Mouse (Mus musculus) cerebellum, adult 9-11 months (tissue): ENCODE data around the gene Ambp.

Experiments
- DNase-seq: peaks from one replicate; pipeline ENCODE4 v3.0.0; 2022

Ambp gene

DNA sequence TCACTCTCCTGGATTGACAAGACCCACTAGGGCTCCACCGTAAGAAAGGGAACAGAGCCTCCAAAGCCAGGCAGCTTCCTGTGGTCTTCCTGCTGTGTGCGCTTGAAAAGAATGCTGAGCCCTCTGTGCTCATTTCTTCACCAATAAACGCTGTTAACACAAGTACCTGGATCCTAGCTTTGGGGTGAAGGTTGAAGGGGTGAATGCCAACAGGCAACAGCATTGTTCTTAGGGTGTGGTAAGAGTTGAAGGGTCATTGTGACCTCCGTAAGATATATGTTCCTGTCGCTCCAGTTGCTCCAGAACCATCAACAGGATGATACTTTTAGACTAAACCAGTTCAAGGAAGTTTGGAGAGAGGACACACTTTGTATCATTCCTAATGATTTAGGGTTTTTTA lies at the start of gene Ambp:
TSS of gene Ambp (minus strand) at position 101 of the 400 bp plus-strand sequence.
- DNase-seq, result no peak

GRCm38 (mm10) chr4:63203874-63204273 lies 49.3 kb upstream of the Ambp start:
- DNase-seq, result no peak

GRCm38 (mm10) chr4:63199366-63199765 lies 44.8 kb upstream of the Ambp start:
- no peak for DNase-seq

- DNase-seq, result no peak
These were observed 39.8 kb upstream of the Ambp start for GRCm38 (mm10) chr4:63194366-63194765.

DNA sequence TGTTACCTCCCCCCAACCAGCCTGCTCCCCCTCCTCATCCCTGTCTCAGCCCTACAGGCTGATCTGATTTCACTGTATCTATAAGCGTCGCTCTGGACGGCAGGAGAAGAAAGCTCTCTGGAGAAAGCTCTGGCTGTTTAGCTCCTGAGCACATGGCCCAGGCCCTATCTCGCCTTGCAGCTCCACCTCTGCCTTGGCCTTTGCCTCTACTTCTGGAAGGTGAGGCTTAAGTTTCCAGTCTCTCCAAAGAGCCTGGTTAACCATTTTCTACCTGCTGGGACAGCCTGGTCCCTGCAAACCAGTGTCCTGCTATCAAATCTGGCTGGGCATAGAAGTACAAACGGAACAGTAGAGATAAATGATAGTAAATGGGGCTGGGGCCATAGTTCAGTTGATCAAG lies 37.0 kb upstream of the Ambp start:
- no peak for DNase-seq

- DNase-seq, result no peak
These were observed 31.8 kb upstream of the Ambp start for GRCm38 (mm10) chr4:63186281-63186870.

- peak; percentile 43 for DNase-seq
These were observed 27.0 kb upstream of the Ambp start for GRCm38 (mm10) chr4:63181556-63181955.

- DNase-seq, result no peak
These were observed 17.5 kb upstream of the Ambp start, which contains the start of gene Kif12 for GRCm38 (mm10) chr4:63171969-63172685. Kif12 (minus strand) TSS chr4:63172131.

DNA sequence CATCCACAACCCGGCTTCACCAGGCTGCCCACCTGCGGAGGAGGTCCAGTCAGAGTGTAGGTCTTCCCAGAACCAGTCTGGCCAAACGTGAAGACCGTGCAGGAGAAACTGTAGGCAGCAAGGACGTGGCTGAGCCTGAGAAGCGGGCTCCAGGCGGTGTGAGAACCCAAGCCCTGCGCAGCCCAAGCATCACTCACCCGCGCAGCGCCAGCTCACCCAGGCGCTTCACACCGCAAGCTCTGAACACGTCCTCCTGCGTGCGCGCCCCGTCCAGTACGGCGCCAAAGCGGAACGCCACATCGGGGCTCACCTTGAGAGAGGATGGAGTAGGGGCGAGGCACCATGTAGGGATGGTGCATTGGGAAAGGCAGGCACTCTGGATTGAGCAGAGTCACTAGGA lies 16.5 kb upstream of the Ambp start:
- DNase-seq, result no peak

DNA sequence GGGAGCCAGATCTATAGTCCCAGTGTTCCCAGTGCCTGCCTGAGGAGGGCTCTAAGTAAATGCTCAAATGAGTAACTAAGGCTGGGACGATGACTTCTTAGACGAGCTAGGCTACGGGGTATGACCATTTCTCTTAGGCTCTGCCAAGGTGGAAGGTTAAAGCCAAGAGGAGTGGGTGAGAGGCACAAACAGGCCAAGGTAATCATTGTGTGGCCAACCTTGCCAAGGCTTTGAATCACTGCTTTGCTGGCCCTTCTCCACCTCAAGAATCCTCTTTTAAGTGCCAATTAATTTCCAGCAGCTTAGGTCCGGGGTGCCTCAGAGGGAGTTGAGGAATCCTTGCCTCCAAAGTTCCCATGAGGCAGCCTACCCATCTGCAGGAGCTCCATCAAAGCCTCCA lies 15.5 kb upstream of the Ambp start:
- DNase-seq, result no peak

- no peak for DNase-seq
These were observed 11.7 kb upstream of the Ambp start for GRCm38 (mm10) chr4:63166323-63166722.

DNA sequence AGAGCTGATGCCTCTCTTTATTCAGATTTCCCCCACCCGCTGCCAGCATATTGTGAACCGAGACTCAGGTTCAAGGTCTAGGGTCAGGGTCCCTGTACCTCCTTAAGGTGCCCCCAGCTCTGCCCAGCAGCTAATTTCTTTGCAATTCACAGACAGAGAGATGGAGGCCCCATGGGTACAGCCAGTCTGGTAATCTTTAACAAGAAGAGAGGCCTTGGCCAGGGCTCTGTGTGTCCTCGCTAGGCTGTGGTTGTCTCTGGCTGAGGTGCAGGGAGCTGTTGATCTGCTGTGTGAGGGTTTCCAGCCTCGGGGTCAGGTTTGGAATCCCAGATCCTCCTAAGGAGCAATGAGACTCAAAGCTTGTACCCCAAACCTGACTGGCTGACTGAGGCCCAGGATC lies 11.0 kb upstream of the Ambp start:
- no peak for DNase-seq

GRCm38 (mm10) chr4:63158961-63159592 lies 4.5 kb upstream of the Ambp start:
- peak; percentile 56 for DNase-seq

- DNase-seq, result no peak
These were observed 3.6 kb upstream of the Ambp start for GRCm38 (mm10) chr4:63158192-63158591.

- no peak for DNase-seq
These were observed 2.4 kb upstream of the Ambp start for GRCm38 (mm10) chr4:63156726-63157634.

GRCm38 (mm10) chr4:63155596-63155995 lies 997 bp upstream of the Ambp start:
- DNase-seq, result no peak

GRCm38 (mm10) chr4:63154028-63154427 lies 571 bp downstream of the Ambp start:
- DNase-seq, result no peak

DNA sequence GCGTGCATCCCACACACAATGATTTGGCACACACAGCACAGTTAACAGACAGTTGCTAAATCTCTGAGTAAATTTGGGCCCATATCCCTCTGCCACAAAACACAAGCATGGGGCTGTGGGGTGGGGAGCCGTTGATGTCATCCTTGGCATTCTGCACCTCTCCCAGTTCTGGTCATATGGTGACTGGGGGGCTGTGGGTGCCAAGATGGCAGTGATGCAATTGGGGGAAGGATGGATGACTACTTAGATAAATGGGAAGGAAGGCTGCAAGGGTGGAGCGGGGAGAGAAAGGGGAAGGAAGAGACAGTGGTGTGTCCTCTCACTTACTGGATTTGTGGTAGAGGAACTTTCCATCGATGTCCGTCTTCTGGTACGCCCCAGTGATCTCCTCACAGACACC lies 3.5 kb downstream of the Ambp start:
- no peak for DNase-seq

DNA sequence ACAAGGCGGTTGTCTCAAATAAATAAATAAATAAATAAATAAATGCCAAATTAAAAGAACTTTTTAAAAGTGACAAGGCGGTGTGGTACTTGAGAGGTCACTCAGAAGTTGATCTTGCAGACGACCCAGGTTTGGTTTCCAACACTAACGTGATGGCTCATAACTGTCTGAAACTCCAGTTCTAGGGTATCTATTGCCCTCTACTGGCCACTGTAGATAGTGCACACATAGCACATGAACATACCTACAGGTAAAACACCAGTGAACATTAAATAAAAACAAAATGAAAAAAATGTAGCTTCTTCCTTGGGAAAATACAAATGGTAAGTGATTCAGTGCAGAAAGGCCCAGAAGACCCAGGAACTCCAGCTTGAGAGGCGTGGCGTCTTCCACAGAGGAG lies 7.3 kb downstream of the Ambp start:
- DNase-seq, result no peak

DNA sequence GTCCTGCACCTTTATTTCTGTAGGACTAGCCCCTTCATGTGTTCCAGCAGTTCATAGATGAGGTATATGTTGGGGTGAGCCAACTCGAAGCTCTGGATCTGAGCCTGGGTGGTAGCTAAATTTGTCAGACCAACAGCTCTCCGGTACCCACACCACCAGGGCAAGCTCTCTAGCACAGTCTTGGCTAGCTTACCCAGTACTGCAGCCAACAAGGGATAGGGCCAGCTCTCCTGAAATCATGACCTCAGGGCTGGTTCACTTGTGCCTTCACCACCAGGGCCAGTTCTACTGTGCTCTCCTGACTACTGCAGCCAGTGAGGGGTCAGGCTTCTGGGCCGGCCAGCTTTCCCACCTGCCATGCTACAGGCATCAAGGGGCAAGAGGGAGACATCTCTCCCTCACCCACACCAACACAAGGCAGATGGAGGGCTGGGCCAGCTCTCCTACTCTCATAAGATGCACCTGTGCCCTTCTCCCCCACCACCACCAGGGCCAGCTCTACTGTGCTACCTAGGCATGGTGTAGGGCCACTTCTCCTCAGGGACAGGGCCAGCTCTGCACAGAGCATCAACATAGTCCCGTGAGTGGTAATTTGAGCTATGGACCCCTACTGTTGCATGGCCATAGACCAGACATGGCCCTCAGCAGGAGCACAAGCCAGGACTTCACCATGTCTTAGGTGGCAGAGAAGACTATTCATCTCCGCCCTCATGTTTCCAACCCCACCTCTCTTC lies 24.5 kb downstream of the Ambp start:
- peak; percentile 11 for DNase-seq

DNA sequence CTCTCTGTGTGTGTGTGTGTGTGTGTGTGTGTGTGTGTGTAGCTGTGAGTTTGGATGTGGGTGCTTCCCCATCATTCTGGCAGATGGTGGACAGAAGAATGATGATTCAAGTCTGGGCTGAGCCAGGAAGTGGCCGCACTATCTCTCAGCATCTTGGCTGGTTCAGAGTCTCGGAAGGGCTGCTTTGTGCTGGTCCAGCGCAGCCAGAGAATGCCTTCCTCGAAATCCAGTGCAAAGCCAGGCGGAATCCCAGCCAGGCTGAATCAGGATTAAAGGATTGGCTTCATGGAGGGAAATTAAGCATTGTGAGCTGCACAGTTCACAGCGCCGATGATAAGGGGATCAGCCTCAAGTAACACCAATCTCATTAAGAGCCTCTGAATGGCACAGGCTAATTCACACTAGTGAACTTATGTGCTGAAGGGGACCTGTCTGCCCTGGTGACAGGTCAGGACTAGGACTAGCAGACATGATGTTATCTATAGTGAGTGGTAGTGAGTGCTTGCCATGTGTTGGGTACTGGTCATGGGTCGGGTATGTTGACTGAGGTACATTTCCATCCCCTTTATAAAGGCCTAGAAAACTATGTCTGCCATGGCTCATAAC lies 29.6 kb downstream of the Ambp start:
- DNase-seq, result no peak
